Mouse (Mus musculus): ENCODE data around the gene Dcaf1. TPM values are rescaled to one million over a fixed set of nuclear protein-coding genes. Genes with fewer than 3 reads are reported as not detected.

Gene Dcaf1
- 52.9 and 79.1 TPM in 2 replicates for total RNA-seq (2017)

DNA sequence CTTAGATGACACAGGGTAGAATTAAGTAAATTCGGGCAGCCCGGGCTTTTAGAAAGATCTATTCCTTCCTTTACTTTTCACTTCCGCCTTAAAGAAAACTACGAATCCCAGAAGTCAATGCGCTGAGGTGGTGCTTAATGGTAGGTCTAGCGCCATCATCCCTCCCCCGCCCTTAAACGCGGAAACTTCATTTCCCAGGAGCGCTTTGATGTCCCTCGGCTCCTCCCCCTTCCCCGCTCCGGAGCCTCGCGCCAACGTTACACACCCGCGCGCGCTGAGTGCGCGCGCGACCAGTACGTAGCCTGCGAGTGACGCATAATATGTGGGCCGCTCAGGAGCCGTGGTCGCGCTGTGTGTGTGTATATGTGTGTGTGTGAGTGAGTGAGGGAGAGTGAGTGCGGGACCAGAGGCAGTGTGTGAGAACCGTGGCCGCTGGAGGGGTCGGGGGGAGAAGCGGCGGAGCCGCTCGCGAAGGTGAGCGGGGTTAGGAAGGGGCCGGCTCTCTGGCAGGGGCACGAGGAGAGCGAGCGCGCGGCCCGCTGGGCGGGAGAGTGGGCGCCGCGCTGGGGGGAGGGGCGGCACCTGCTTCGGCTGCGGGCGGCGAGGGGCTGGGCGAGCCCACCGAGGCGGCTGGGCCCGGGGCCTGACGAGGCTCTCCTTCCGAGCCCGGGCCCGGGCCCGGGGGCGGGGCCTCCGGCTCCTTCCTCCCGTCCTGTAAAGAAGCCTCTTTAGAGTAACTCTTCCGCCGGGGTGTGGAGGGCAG lies at the start of gene Dcaf1:
Gene Dcaf1 (plus strand): TSS at position 257 of the 763 bp plus-strand sequence.
- peak; percentile 89 for ATAC-seq (replicated peaks; ENCODE audit: low read depth, poor library complexity, severe bottlenecking)

- ATAC-seq (replicated peaks; ENCODE audit: low read depth, poor library complexity, severe bottlenecking) = no peak
Measured at GRCm38 (mm10) chr9:106776116-106776515, 45.6 kb upstream of the Dcaf1 start.

- no peak for ATAC-seq (replicated peaks; ENCODE audit: low read depth, poor library complexity, severe bottlenecking)
Measured at GRCm38 (mm10) chr9:106777423-106777822, 44.3 kb upstream of the Dcaf1 start.

GRCm38 (mm10) chr9:106778319-106778718 lies 43.4 kb upstream of the Dcaf1 start:
- peak; percentile 66 for ATAC-seq (replicated peaks; ENCODE audit: low read depth, poor library complexity, severe bottlenecking)

- no peak for ATAC-seq (replicated peaks; ENCODE audit: low read depth, poor library complexity, severe bottlenecking)
Measured at GRCm38 (mm10) chr9:106780086-106780485, 41.6 kb upstream of the Dcaf1 start.

DNA sequence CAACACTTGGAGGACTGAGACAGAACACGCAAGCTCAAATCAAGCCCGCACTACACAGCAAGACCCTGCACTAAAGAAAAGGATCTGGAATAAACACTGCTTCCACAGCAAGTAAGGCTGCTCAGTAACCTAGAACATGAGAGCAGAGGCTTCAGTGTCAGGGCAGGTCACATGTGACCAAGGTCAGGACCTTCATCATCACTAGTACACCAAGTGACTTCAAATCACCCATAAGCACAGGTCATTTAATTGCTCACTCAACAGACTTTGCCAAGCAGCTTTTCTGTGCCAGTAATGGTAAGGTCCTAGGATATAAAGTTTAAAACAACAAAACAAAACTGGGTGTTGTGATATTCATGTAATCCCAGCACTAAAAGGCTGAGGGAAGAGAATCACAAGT lies 38.1 kb upstream of the Dcaf1 start:
- ATAC-seq (replicated peaks; ENCODE audit: low read depth, poor library complexity, severe bottlenecking) = no peak

DNA sequence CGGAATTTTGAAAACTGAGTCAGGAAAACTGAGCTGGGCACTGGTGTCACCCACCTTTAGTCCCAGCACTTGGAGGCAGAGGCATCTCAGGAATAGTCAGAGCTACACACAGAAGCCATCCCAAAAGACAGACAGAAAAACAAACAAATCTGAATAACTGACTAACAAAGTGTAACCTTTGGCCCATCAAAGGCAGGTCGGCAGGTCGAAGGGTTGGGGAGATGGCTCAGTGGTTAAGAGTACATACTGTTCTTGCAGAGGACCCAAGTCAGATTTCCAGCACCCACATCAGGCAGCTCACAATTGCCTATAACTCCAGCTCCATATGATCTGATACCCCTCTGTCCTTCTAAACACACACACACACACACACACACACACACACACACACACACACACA lies 36.5 kb upstream of the Dcaf1 start:
- ATAC-seq (replicated peaks; ENCODE audit: low read depth, poor library complexity, severe bottlenecking) = no peak

DNA sequence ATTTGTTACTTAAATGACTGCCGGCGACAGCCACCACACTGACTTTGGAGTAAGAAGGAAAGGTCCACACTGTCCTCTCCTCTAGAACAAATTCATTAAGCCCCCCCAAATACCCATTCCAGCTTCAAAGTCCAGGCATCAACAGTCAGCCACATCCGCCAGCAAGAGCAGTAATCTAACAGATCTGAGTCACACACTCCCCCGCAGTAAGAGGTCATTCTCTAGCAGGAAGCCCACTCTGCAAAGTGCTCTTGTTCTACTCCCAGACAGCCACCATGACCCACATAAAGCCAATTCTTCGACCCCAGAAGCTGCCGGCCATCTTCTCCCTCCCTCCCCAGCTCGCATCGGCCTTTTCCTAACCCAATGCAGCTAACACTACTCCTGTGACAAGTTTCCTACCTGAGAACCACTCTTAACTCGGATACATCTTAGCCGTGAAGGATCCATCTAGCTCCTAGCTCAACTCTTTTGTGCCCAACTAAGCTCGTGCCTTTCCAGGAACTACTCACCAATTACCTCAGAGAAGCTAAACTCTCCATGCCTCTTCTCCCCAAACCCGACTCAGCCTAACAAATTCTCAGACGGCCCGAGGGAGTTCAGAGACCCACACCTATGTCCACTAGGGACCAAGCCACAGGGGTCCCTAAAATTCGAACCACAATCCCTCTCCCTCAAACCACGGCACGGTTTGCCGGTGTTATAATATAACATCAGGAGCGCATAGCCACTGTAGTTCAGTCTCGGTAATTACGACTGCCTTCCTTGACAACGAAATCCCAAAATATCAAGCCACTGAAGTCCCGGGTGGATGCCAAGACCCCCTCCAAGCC lies 33.5 kb upstream of the Dcaf1 start:
- ATAC-seq (replicated peaks; ENCODE audit: low read depth, poor library complexity, severe bottlenecking) = peak; percentile 31

GRCm38 (mm10) chr9:106788812-106789321 lies 32.8 kb upstream of the Dcaf1 start, which contains the start of gene Rad54l2:
Gene Rad54l2 (minus strand): TSS chr9:106789194.
- peak; percentile 91 for ATAC-seq (replicated peaks; ENCODE audit: low read depth, poor library complexity, severe bottlenecking)

DNA sequence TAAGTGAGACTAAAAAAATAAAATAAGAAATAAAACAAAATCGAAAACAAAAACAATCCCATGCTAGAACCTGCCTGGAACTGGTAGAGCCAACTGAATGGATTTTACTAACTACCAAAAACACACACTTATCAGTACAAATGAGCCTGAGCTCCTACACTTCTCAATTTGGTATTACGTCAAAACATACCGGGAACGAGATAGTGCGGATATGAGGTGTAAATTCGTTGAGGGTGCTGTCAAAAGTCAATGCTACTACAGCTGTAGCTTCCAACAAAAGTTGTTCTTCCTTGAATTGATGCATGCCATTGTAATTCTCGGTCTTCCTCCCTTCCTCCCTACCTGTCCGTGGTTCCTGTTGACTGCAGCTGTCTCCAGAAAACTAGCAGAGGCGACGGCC lies 32.3 kb upstream of the Dcaf1 start:
- peak; percentile 17; the same call in 1 of the 2 replicates for ATAC-seq (replicated peaks; ENCODE audit: low read depth, poor library complexity, severe bottlenecking)

DNA sequence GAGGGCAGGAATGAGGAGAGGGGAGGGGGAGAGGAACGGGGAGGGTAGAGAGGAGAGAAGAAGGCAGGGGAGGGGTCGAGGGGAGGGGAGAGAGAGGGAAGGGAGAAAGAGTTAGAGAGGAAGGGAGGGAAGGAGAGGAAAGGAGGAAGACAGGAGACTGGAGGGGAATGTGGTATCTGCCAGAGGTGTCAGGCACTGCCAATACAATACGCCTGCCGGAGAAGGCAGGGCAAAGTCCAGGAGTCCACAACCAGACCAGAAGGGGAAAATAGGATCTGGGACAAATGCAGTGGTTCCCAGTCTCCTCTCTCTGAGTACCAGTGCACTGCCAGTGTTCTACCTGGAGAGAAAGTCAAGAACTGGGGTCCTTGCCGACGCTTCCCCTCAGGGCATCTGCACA lies 30.8 kb upstream of the Dcaf1 start:
- ATAC-seq (replicated peaks; ENCODE audit: low read depth, poor library complexity, severe bottlenecking) = no peak

DNA sequence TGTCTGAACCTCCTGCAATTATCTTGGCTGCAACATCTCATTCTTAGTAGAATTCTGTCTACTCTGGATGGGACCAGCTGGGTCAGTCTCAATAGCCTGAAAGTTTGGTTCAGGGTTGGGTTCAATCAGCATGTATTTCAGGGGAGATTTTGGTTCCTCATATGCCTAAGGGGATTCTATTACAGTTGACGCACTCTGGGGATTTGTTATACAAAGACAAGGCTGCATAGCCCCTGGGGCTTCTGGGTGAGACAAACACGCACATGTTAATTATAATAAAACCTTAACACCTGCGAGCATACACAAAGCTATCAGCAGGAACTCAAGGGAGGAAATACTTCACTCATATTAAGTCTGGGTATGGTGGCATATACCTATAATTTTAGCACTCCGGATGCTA lies 15.2 kb upstream of the Dcaf1 start:
- no peak for ATAC-seq (replicated peaks; ENCODE audit: low read depth, poor library complexity, severe bottlenecking)

DNA sequence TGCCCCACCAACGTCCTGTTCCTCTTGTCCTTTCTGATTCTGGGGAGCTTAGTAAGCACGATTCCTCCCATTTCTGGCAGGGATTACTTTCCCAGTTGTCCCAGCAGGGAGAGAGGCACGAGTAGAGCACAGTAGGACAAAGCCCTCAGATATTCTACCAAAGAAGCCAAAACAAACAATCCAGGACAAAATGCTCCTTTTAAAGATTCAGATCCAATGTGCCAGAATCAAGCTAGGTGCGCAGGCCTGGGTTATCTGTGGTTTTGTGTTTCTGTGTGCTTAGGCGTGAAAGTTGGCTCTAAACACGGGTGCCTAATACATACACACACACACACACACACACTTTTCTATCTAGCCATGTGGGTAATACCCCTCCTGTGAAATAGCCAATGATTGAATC lies 3.5 kb upstream of the Dcaf1 start:
- ATAC-seq (replicated peaks; ENCODE audit: low read depth, poor library complexity, severe bottlenecking) = no peak

DNA sequence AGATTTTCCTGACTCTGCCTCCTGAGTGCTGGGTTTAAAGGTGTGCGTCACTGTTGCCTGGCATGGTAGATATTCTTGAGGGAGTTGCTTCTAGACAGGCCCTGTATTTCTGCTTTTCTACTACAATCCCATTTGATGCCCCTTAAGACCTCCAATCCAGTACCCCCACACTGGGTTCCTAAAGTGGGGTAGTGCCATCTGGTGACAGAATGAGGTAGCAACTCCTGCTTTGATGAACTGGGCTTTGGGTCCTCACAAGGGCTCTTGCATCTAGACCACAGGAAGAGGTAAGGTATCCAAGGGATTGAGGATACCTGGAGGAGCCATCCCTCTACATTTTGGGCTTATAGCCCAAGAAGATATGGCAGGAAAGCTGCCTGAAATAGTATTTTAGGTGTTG lies 2.5 kb upstream of the Dcaf1 start:
- no peak for ATAC-seq (replicated peaks; ENCODE audit: low read depth, poor library complexity, severe bottlenecking)

DNA sequence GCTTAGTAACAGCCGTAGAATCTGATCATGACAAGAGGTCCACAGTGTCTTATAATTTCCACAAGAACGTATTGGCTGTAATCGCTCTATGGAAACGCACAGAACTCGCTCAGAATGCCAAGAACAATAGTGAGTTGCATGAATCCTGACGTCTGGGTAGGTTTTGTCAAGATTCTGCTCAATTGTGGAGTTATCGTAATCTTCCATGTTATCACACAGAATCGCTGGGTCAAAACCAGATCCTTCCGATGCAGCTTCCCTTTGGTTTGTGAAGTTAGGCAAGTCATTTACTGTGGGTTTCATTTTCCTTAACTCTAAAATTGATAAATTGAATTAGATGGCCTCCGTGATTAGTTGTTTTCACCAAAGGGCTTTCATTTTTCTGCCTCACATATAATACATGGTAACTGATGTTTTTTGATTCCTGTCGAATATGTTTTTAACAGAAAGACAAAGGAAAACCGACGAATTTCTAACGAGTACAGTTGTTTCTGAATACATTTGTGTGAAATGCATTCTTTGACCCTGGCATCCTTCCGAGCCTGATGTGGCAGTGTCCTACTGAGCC lies 540 bp upstream of the Dcaf1 start:
- ATAC-seq (replicated peaks; ENCODE audit: low read depth, poor library complexity, severe bottlenecking) = no peak

DNA sequence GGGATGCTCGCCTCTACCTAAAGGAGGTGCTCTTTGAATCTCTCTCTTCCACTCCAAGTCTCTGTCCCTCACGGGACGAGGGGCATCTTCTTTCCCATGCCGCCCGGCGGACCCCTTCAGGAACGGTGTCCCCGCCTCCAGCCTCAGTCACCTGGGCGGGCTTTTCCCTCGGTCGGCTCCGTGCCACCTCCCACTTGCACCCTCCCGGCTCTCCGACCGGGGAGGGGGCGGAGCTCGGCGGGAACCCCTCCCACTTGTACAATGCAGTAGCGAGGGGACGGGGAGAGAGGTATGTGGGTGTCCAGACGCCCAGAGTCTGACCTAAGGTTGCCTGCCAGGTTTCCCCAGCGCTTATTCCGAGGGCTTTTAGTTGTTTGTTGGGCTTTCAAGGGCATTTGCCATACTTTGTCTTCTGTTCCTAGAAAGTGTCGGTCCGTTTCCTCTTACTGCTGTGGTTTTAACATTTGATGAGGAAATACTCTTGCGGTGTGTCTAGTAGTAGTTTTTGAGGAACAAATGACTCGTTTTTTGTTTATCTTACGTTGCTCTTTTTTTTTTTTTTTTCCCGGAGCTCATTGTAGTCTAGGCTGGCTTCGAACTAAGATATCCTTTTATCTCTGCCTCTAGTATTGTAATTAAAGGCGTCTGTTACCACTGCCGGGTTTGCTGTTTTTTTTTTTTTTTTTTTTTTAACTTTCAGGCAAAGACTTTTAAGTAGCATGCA lies 869 bp downstream of the Dcaf1 start:
- peak; percentile 70 for ATAC-seq (replicated peaks; ENCODE audit: low read depth, poor library complexity, severe bottlenecking)

- no peak for ATAC-seq (replicated peaks; ENCODE audit: low read depth, poor library complexity, severe bottlenecking)
Measured at GRCm38 (mm10) chr9:106840569-106840968, 18.9 kb downstream of the Dcaf1 start.

DNA sequence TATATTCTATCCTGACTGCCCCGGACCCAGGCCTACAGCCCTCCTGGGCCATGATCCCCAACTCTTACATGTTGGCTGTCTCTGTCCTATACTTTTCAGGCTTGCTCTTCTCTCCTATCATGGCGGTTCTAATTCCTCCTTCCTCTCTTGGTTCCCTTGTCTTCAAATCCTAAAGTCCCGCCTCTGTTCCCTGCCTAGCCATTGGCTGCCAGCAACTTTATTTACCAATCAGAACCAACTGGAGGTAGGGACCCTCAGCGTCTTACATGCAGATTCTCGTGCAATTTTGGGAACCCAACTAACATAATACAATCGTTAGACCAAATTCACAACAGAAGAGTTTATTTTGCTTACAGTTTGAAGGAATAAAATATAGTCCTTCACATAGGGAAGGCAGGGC lies 21.1 kb downstream of the Dcaf1 start:
- no peak for ATAC-seq (replicated peaks; ENCODE audit: low read depth, poor library complexity, severe bottlenecking)

GRCm38 (mm10) chr9:106856664-106857063 lies 35.0 kb downstream of the Dcaf1 start:
- ATAC-seq (replicated peaks; ENCODE audit: low read depth, poor library complexity, severe bottlenecking) = no peak

DNA sequence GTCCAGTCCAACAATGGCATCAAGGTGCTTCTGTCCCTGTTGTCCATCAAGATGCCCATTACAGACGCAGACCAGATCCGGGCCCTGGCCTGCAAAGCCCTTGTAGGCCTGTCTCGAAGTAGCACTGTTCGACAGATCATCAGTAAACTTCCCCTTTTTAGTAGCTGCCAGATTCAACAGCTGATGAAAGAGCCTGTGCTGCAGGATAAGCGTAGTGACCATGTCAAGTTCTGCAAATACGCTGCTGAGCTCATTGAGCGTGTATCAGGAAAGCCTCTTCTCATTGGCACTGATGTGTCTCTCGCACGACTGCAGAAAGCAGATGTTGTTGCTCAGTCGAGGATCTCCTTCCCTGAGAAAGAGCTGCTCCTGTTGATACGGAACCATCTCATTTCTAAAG lies 36.4 kb downstream of the Dcaf1 start:
- ATAC-seq (replicated peaks; ENCODE audit: low read depth, poor library complexity, severe bottlenecking) = peak; percentile 89
